Mouse (Mus musculus) adrenal gland, postnatal 14 days (tissue): ENCODE results near the gene Hoxa10. TPM values are rescaled to one million over a fixed set of nuclear protein-coding genes. Genes with fewer than 3 reads are reported as not detected.

Experiments
- DNase-seq: peaks from one replicate; pipeline ENCODE4 v3.0.0; 2021; ENCODE audit warnings: mixed read lengths
- long read RNA-seq, 2 experiments: library from polyadenylated mRNA; stranded (forward); transcript quantifications; one replicate each; pipeline ENCODE4 v2.0.0; 2021
- total RNA-seq: library from RNA; stranded (reverse); gene quantifications from 2 replicates; pipeline ENCODE4 v1.2.3, GENCODE M21; 2021

Gene Hoxa10
- 0.15 and 0.68 TPM in 2 replicates for total RNA-seq
- long read RNA-seq, experiment 1 = 0 reads
- long read RNA-seq, experiment 2 = 0 reads

GRCm38 (mm10) chr6:52240389-52241000 lies at the start of gene Hoxa10:
Gene Hoxa10, minus strand, starts transcription at chr6:52240854.
- DNase-seq = peak; percentile 90

DNA sequence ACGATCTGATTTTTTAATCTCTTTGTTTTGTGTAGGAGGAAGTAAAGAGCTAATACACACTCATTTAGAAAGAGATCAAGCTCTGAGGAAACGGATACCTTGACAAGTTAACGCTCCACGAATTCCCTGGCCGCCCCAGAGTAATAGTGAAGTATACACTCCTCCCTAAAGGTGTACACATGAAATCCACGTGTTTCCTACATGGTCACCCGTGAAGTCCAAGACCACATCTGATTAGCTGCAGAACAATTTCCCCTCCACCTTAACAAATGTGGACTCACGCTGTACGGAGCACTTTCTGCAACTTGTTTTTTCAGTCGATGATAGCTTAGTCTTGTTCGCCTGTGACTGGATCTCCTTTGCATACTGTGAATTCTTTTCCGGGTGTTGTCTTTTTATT lies 49.5 kb upstream of the Hoxa10 start:
- no peak for DNase-seq

DNA sequence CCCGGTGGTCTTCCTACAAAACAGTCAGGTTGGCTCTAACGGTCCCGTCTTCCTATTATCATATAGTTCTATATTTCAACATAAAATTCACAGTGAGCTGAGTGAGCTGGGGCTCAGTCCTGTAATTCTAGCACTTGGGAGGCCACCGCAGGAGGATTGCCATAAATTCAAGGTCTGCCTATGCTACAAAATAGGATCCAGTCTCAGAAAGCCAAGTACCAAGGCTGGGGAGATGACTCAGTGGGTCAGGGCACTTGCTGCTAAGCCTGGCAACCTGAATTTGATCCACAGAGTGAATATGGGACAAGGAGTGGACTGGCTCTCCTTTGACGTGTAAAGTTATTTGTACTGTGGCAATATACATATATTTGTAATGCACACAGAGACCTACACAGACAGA lies 43.2 kb upstream of the Hoxa10 start:
- DNase-seq = peak; percentile 55

DNA sequence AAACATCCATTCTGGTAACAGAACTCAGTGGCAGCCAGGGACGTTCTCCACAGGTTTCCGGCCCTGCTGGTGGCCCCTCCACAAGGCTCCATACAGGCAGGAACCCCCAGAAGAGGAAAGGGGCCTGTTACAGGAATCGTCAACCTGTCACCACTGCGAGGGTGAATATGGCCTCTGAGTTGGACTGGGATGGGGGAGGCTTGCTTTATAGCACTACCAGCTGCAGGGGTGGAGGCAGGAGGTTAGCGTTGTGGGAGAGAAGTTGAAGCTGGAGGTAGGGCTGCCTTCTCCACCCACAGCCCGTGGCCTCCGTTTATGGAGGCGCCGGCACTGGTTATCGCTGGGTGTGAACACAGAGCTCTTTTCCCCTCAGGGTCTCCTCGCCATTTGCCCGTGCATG lies 40.4 kb upstream of the Hoxa10 start:
- no peak for DNase-seq

DNA sequence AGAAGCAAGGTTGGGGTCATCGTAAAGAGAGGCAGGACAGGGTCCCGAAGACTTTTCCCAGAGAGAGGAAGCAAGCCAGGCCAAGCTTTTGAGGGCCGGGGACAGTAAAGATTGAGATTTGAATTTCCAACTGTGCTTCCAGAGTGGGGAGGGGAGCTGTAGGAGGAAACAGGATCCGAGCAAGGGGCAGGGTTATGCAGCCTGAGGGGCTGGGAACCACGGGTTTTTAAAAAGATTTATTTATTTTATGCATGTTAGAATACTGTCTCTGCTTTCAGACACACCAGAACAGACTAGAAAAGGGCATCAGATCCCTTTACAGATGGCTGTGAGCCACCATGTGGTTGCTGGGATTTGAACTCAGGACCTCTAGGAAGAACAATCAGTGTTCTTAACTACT lies 36.3 kb upstream of the Hoxa10 start:
- no peak for DNase-seq

GRCm38 (mm10) chr6:52276382-52276781 lies 35.7 kb upstream of the Hoxa10 start:
- DNase-seq = no peak

GRCm38 (mm10) chr6:52275563-52276280 lies 35.1 kb upstream of the Hoxa10 start:
- no peak for DNase-seq

GRCm38 (mm10) chr6:52274576-52274975 lies 33.9 kb upstream of the Hoxa10 start:
- DNase-seq = no peak

GRCm38 (mm10) chr6:52273656-52274280 lies 33.1 kb upstream of the Hoxa10 start:
- DNase-seq = no peak

- no peak for DNase-seq
Observed at GRCm38 (mm10) chr6:52272766-52273655, 32.4 kb upstream of the Hoxa10 start.

DNA sequence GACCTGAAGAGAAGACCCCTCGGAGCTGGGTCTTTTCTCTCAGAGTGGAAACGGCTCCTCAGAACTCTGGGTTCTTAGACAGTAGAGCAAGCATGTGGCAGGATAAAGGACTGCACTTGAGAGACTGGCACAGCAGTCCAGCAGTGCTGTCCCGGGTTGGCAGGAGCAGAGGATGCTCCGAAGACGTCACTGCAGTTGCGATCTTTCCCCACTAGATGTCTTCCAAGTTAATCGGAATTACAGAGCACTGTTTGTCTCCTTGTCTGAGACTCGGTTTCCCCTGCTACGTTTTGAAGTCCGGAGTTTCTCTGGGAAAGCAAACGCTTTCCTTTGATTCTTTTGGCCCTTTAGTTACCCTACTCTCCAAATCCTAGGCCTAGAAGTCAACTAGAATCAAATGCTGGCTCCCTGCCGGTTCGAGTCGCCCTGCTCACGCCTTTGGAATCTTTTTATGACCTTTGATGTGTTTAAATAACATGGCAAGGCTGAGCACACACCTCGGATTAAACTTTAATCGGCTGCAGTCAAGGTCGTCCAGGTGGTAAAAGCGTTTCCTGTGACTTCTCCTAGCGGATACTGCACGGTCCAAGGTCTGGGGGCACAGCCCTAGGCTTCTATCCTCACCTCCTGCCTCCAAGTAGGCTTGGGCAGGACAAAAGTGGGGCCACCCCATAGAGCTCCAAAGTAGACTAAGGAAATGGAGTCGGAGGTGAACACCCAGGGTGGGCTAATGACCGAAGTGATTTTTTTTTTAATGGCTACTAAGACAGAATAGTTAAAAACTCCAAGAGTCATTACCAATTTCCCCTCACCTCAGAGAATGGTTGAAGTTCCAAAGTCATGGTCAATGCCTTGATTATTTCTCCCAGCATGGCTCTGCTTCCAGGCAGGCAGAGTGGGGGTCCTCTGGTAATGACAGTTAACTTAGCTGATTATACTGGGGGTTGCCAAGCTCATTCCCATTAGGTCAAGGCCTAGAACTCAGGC lies 30.1 kb upstream of the Hoxa10 start:
- peak; percentile 76 for DNase-seq

GRCm38 (mm10) chr6:52268756-52269155 lies 28.1 kb upstream of the Hoxa10 start:
- no peak for DNase-seq

GRCm38 (mm10) chr6:52268341-52268740 lies 27.7 kb upstream of the Hoxa10 start:
- DNase-seq = no peak

GRCm38 (mm10) chr6:52267691-52268090 lies 27.0 kb upstream of the Hoxa10 start:
- DNase-seq = no peak

- no peak for DNase-seq
Observed at GRCm38 (mm10) chr6:52267221-52267620, 26.6 kb upstream of the Hoxa10 start.

- no peak for DNase-seq
Observed at GRCm38 (mm10) chr6:52266666-52266985, 26.0 kb upstream of the Hoxa10 start.

- no peak for DNase-seq
Observed at GRCm38 (mm10) chr6:52265913-52266665, 25.4 kb upstream of the Hoxa10 start.

DNA sequence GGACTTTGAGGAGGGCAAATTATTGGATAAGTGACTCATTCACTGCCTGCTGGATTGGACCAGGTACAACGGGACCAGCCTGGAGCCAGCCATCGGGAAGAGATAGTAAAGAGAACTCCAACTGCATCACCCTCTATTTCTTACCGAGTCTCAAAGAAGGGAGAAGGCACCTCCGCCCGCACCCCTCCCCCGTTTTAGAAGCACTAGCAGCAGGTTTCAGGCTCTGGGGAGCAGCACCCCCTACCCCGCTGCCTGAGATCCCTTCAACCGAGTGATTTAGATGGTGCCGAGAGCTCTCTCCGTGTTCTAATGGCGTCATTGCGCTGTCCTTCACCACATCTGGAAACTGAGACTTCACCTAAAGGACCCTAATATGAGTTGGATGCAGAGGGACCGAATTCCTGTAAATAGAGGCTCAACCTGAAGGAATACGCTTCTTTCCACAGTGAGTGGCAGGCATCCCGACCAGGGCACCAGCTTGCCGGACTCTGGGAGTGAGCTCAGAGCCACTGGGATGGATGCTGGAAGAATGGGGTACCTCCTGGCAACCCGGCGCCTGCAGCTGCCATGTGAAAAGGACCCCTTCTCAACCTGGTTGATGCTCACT lies 24.8 kb upstream of the Hoxa10 start:
- no peak for DNase-seq

DNA sequence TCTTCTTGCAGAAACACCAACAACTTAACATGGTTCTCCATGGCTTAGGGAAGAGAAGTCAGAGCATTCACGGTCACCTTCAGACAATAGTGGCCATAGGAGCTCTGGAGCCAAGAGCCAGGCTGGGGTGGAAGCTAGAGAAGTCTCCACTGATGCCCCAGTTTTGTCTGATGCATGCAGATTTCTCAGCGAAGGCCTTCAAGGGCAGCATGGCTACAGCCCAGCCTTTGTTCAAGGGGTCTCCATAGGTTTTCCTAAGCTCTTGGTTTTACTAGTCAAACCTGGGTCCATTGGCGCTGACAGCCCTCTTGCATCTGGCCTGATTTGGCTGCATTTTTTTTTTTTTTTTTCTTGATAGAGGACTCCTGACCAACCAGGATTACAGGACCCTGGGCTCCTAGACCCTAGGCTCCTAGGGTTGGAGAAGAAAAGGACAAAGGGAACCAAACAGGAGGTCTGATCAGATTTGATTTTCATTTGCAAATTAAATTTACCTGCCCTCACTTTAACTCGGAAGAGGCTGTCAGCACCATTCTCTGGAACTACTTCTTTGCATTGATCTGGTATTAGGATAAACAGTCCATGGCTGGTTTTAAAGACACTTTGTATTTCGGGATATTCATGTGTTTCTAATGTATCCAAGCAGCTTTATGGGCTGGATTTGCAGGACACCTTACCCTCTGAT lies 23.6 kb upstream of the Hoxa10 start:
- no peak for DNase-seq

- no peak for DNase-seq
Observed at GRCm38 (mm10) chr6:52263321-52263585, 22.6 kb upstream of the Hoxa10 start.
